Mouse (Mus musculus): ENCODE measurements at regions not wholly inside any gene's neighbourhood (a gene's known extent, or its start where the extent isn't known, plus 50 kb on each side); places are given as distances from the start of the nearest gene placed in this dataset.

- DNase-seq (ENCODE audit: low read depth, low spot score) = no peak
Measured at GRCm38 (mm10) chr13:53805872-53806271, 249.6 kb downstream of the Drd1 start.

GRCm38 (mm10) chr13:53800978-53801377 lies 254.5 kb downstream of the Drd1 start:
- no peak for DNase-seq (ENCODE audit: low read depth, low spot score)

DNA sequence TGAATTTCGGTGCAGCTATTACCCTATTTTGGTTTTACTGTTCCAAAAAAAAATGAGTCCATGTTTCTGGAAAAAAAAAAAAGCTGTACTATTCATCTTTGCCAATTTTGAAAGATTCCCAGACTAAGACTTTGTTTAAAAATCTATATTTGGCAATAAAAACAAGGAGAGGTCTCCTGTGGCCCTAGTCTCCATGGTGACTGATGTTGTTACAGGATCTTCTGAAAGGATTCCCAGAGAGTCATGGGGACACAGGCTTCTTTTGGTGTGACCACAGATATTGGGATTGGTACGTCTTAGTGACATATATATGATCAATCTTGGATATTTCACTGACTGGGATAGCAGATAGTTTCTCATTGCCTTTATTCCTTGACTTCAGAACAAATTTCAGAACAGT lies 266.7 kb downstream of the Drd1 start:
- no peak for DNase-seq (ENCODE audit: low read depth, low spot score)

DNA sequence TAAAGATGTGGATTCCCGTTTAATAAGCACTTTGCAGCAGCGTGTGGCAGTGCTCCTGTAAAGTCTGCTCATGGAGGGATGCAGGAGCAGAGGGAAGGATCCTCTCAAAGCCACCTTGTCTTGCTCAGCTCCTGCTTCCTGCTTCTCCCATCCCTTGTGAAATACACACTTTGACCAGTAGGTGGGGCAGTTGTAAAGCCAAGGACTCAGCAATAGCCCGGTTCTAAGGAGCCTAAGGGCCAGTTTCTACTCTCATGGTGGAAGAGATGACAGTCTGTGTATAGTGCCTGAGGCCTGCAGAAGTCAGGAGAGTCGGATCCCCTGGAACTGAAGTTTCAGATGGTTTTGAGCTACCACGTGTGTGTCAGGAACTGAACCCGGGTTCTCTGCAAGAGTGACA lies 272.0 kb downstream of the Drd1 start:
- peak; percentile 68 for DNase-seq (ENCODE audit: low read depth, low spot score)

DNA sequence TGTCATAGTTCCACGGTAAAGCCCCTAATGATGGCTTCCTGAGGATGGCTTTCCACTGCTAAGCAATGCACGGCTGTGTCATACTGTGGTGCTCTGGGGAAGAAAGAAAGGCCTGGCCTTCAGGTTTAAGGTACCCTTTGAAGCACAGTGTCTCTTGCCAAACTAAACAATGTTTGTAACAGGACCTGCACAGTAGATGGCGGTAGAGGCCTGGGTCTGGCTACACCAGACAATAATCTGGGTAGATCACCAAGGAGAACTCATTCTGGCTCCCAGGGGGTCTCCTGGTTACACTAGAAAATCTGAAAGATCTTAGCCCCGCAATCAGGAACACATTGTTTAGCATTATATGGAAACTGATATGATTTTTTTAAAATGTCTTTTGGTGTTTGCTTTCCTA lies 276.4 kb downstream of the Drd1 start:
- DNase-seq (ENCODE audit: low read depth, low spot score) = no peak

- no peak for DNase-seq (ENCODE audit: low read depth, low spot score)
Measured at GRCm38 (mm10) chr13:53776421-53776820, 279.1 kb downstream of the Drd1 start.

DNA sequence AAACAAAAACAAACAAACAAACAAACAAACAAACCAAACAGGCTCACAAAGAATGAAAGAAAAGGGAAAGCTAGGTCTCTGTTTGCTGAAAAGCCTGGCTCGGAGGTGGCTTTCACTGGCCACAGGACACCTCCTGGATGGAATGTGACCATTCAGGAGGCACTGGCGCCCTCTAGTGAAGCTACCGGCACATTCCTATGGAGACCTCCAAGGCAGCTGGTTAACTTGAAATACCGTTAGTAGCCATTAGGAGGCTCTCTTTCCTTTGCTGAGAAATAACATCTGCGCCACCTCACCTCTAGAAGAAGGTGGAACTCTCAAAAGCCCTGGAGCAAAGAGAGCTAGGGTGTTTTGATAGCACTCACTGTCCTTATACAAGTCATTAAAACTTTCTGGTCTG lies 279.8 kb downstream of the Drd1 start:
- DNase-seq (ENCODE audit: low read depth, low spot score) = no peak

- peak; percentile 23 for DNase-seq (ENCODE audit: low read depth, low spot score)
Measured at GRCm38 (mm10) chr13:53764613-53765243, 290.8 kb downstream of the Drd1 start.

GRCm38 (mm10) chr13:53757576-53758237 lies 284.8 kb upstream of the Msx2 start:
- DNase-seq (ENCODE audit: low read depth, low spot score) = no peak

DNA sequence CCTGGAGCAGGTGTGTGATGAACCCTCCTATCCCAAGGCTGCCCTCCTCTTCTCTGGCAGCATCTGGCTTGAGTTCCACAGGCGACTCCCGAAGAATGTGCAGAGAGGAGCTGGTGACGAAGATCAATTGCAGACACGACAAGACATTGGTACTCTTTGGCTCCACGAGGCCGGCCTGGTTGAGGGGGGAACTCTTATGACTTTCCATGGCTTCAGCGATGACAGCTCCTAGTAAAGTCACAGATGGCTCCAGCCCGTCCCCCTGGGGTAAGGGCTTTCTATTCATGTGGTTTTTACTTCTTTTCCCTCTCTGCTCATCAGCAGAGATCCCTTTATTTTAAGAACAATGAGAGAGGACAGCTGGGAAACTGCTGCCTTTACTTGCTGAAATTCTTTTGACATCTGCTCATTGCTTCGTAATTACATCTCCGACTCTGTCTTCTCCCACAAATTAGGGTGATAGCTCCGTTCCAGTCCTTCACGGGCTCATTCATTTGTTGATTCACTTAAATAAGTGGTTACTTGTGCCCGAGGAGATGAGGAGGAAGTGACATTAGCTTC lies 284.2 kb upstream of the Msx2 start:
- no peak for DNase-seq (ENCODE audit: low read depth, low spot score)

GRCm38 (mm10) chr13:53755046-53755615 lies 282.3 kb upstream of the Msx2 start:
- DNase-seq (ENCODE audit: low read depth, low spot score) = no peak

- DNase-seq (ENCODE audit: low read depth, low spot score) = no peak
Measured at GRCm38 (mm10) chr13:53753049-53753448, 280.2 kb upstream of the Msx2 start.

DNA sequence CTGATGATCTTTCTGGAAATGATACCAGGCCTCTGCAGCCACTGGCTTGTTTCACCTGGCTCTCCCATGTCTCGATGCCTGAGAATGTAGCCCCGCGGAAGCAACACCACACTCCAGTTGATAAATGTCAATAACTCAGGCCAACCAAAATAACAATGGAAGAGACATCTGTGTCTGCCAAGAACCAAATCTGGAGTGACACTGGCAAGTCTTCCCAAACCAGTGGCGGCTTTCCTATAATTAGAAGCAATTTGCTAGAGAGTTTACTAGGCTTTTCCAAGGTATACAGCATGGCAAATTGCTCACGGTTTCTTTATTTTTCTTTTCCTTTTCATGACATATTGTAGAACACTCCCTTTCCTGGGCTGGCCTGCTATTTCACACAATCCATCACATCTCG lies 268.1 kb upstream of the Msx2 start:
- no peak for DNase-seq (ENCODE audit: low read depth, low spot score)

- DNase-seq (ENCODE audit: low read depth, low spot score) = no peak
Measured at GRCm38 (mm10) chr13:53739127-53739526, 266.3 kb upstream of the Msx2 start.

- no peak for DNase-seq (ENCODE audit: low read depth, low spot score)
Measured at GRCm38 (mm10) chr13:53734944-53735343, 262.1 kb upstream of the Msx2 start.

DNA sequence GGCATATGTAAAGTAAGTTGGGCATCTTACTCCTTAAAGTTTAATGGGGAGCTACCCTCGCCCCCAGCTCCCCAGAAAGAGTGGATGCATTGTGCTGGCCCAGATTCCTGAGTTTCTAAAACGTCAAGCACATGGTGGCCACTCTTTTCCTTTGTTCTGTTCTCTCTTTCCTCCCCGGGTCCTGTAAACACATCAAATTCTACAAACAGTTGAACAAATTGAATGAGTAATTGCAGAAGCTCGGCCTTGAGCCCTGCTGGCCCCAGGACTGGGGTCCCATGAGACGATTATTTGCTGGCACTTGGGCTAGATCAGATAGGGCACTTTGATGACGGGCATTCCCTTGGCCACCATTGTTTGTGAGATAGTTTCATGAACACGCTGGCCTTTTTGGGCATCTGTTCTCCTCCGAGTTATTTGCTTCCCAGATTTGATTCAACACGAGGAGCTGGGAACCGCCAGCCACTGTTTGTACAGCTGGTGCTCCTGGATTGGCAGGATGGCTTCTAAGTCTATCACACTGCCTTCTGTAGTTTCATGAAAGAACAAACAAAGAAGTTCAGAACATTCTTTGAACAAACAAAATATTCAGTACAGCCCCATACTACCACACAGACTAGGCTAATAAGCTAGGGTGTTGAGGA lies 257.5 kb upstream of the Msx2 start:
- DNase-seq (ENCODE audit: low read depth, low spot score) = no peak

GRCm38 (mm10) chr13:53729848-53730247 lies 257.0 kb upstream of the Msx2 start:
- DNase-seq (ENCODE audit: low read depth, low spot score) = no peak

GRCm38 (mm10) chr13:53726031-53726430 lies 253.2 kb upstream of the Msx2 start:
- no peak for DNase-seq (ENCODE audit: low read depth, low spot score)

GRCm38 (mm10) chr13:53722881-53723280 lies 250.0 kb upstream of the Msx2 start:
- DNase-seq (ENCODE audit: low read depth, low spot score) = peak; percentile 55

- DNase-seq (ENCODE audit: low read depth, low spot score) = no peak
Measured at GRCm38 (mm10) chr13:53721038-53721463, 248.2 kb upstream of the Msx2 start.

GRCm38 (mm10) chr13:53717582-53717981 lies 244.7 kb upstream of the Msx2 start:
- peak; percentile 29 for DNase-seq (ENCODE audit: low read depth, low spot score)

DNA sequence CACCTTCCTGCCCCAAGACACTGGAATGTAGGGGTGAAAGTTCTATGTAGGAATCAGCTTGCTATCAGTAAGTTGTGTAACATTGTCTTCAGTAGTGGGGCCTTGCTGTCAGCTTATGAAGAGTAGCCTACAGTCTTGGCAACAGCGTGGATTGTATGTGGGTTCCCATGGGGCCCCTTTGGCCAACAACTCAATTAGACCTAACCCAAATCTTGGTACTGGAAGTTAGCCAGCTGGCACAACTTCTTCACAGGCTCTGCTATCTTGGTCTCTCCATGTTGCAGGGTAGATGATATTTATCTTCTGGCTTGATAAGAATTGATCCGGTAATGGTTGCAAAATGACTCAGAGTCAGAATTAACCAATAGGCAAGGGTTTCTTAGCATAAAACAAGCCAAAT lies 244.2 kb upstream of the Msx2 start:
- no peak for DNase-seq (ENCODE audit: low read depth, low spot score)

Data from telencephalon, adult 2 months (tissue).